Mouse (Mus musculus) heart, adult 11 months (tissue): Measurements from ENCODE around the gene Timp4.

Experiments
- DNase-seq: peaks from one replicate; pipeline ENCODE4 v3.0.0; 2022

Timp4 gene

GRCm38 (mm10) chr6:115245500-115246058, 6.4 kb downstream of the Timp4 start:
- peak; percentile 35 for DNase-seq

GRCm38 (mm10) chr6:115244222-115244621, 7.8 kb downstream of the Timp4 start:
- DNase-seq, result peak; percentile 87

GRCm38 (mm10) chr6:115241939-115242338, 10.1 kb downstream of the Timp4 start:
- DNase-seq, result peak; percentile 92

- DNase-seq, result peak; percentile 91
These were observed 10.8 kb downstream of the Timp4 start for GRCm38 (mm10) chr6:115241131-115241699.

- peak; percentile 97 for DNase-seq
These were observed 11.6 kb downstream of the Timp4 start for GRCm38 (mm10) chr6:115240431-115240830.

- DNase-seq, result peak; percentile 85
These were observed 12.7 kb downstream of the Timp4 start for GRCm38 (mm10) chr6:115239335-115239734.

GRCm38 (mm10) chr6:115238031-115239027, 13.7 kb downstream of the Timp4 start:
- DNase-seq, result peak; percentile 99

GRCm38 (mm10) chr6:115232562-115232961, 19.4 kb downstream of the Timp4 start:
- DNase-seq, result peak; percentile 98

- DNase-seq, result peak; percentile 96
These were observed 20.2 kb downstream of the Timp4 start for GRCm38 (mm10) chr6:115231836-115232235.

GRCm38 (mm10) chr6:115230557-115230956, 21.4 kb downstream of the Timp4 start:
- peak; percentile 96 for DNase-seq

GRCm38 (mm10) chr6:115227529-115227928, 24.5 kb downstream of the Timp4 start:
- peak; percentile 96 for DNase-seq

- peak; percentile 80 for DNase-seq
These were observed 25.0 kb downstream of the Timp4 start, which contains the start of gene Gm17482 for GRCm38 (mm10) chr6:115227043-115227442. Gm17482 (plus strand) TSS chr6:115227343.

GRCm38 (mm10) chr6:115225519-115225918, 26.5 kb downstream of the Timp4 start:
- DNase-seq, result peak; percentile 30

GRCm38 (mm10) chr6:115221215-115221641, 30.8 kb downstream of the Timp4 start:
- DNase-seq, result peak; percentile 61

- DNase-seq, result peak; percentile 96
These were observed 38.9 kb downstream of the Timp4 start for GRCm38 (mm10) chr6:115213129-115213528.

- peak; percentile 93 for DNase-seq
These were observed 39.7 kb downstream of the Timp4 start for GRCm38 (mm10) chr6:115212132-115212903.

GRCm38 (mm10) chr6:115210820-115211219, 41.2 kb downstream of the Timp4 start:
- DNase-seq, result peak; percentile 62

GRCm38 (mm10) chr6:115210187-115210586, 41.8 kb downstream of the Timp4 start:
- DNase-seq, result peak; percentile 66

- no peak for DNase-seq
These were observed 49.0 kb downstream of the Timp4 start for GRCm38 (mm10) chr6:115203029-115203428.

- no peak for DNase-seq
These were observed 51.3 kb downstream of the Timp4 start for GRCm38 (mm10) chr6:115200753-115201152.
